Mouse (Mus musculus): ENCODE measurements around the gene Phf23.

Phf23 gene

GRCm38 (mm10) chr11:69970775-69971174 is 24.8 kb upstream of the Phf23 start:
- DNase-seq (ENCODE audit: low read depth, low spot score), result no peak

GRCm38 (mm10) chr11:69974907-69975306 is 20.7 kb upstream of the Phf23 start:
- no peak for DNase-seq (ENCODE audit: low read depth, low spot score)

- DNase-seq (ENCODE audit: low read depth, low spot score), result no peak
Measured at GRCm38 (mm10) chr11:69976271-69976670, 19.3 kb upstream of the Phf23 start.

GRCm38 (mm10) chr11:69979827-69980195 is 15.8 kb upstream of the Phf23 start:
- no peak for DNase-seq (ENCODE audit: low read depth, low spot score)

GRCm38 (mm10) chr11:69980196-69981140 is 15.1 kb upstream of the Phf23 start:
- DNase-seq (ENCODE audit: low read depth, low spot score), result peak; percentile 98

- DNase-seq (ENCODE audit: low read depth, low spot score), result no peak
Measured at GRCm38 (mm10) chr11:69981141-69981762, 14.3 kb upstream of the Phf23 start, which contains the start of gene Ctdnep1. Gene Ctdnep1 (plus strand): TSS chr11:69981156.

- DNase-seq (ENCODE audit: low read depth, low spot score), result no peak
Measured at GRCm38 (mm10) chr11:69982225-69982624, 13.4 kb upstream of the Phf23 start, which contains the start of gene Elp5. Gene Elp5 (minus strand): TSS chr11:69982517.

- DNase-seq (ENCODE audit: low read depth, low spot score), result no peak
Measured at GRCm38 (mm10) chr11:69982877-69983276, 12.7 kb upstream of the Phf23 start.

GRCm38 (mm10) chr11:69983377-69983776 is 12.2 kb upstream of the Phf23 start:
- DNase-seq (ENCODE audit: low read depth, low spot score), result no peak

GRCm38 (mm10) chr11:69984431-69984830 is 11.1 kb upstream of the Phf23 start:
- no peak for DNase-seq (ENCODE audit: low read depth, low spot score)

GRCm38 (mm10) chr11:69989949-69990348 is 5.6 kb upstream of the Phf23 start:
- DNase-seq (ENCODE audit: low read depth, low spot score), result no peak

GRCm38 (mm10) chr11:69990850-69991691 is 4.5 kb upstream of the Phf23 start, which contains the start of gene Gabarap:
Gene Gabarap (plus strand): TSS chr11:69991143.
- peak; percentile 94 for DNase-seq (ENCODE audit: low read depth, low spot score)

- DNase-seq (ENCODE audit: low read depth, low spot score), result no peak
Measured at GRCm38 (mm10) chr11:69991711-69992110, 3.9 kb upstream of the Phf23 start.

- DNase-seq (ENCODE audit: low read depth, low spot score), result no peak
Measured at GRCm38 (mm10) chr11:69992396-69992795, 3.2 kb upstream of the Phf23 start.

- no peak for DNase-seq (ENCODE audit: low read depth, low spot score)
Measured at GRCm38 (mm10) chr11:69992932-69993331, 2.6 kb upstream of the Phf23 start.

- no peak for DNase-seq (ENCODE audit: low read depth, low spot score)
Measured at GRCm38 (mm10) chr11:69994401-69995090, 1.0 kb upstream of the Phf23 start.

- DNase-seq (ENCODE audit: low read depth, low spot score), result no peak
Measured at GRCm38 (mm10) chr11:69996161-69997061, 834 bp downstream of the Phf23 start.

- DNase-seq (ENCODE audit: low read depth, low spot score), result peak; percentile 63
Measured at GRCm38 (mm10) chr11:69997070-69997509, 1.5 kb downstream of the Phf23 start.

- no peak for DNase-seq (ENCODE audit: low read depth, low spot score)
Measured at GRCm38 (mm10) chr11:69998567-69999491, 3.3 kb downstream of the Phf23 start.

Measured in c-Kit-negative CD71-positive TER-119-positive erythroid progenitor cells, embryonic 14.5 days (primary cell).